Mouse (Mus musculus) layer of hippocampus, adult 18-20 months (tissue): Measurements from ENCODE around the gene B4galt3. TPM values are rescaled to one million over a fixed set of nuclear protein-coding genes. Genes with fewer than 3 reads are reported as not detected.

Experiments used
- DNase-seq, 2 experiments: peaks; one replicate each; pipeline ENCODE4 v3.0.0; 2022; ENCODE audit warnings: low spot score in 2 of 2
- total RNA-seq, 2 experiments: library from RNA; stranded (reverse); gene quantifications; 2 replicates each; pipeline ENCODE4 v1.2.3; 2021

Gene B4galt3
- total RNA-seq, 2 experiments from 2014 or later, result 71.0 to 71.4 TPM

DNA sequence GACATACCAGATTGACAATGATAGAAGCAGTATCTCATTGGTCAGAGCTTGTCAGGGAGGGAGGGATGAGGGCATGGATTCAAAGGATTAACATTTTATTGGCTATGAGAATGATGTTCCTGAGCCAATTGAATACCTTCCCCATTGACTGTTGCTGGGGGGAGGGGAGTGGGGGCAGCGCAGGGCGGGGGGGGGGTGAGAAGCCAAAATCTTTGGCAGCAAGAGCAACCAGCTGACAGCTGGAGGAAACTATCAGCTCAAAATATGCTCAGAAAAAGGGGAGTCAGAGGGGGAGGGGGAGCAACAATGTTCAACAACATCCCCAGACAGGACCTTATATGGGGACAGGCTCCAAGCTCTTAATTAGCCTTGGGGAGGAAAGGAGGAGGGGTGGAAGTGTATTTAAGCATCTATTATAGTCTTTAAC, 6.9 kb upstream of the B4galt3 start:
- DNase-seq, result peak; percentile 48 to 73

DNA sequence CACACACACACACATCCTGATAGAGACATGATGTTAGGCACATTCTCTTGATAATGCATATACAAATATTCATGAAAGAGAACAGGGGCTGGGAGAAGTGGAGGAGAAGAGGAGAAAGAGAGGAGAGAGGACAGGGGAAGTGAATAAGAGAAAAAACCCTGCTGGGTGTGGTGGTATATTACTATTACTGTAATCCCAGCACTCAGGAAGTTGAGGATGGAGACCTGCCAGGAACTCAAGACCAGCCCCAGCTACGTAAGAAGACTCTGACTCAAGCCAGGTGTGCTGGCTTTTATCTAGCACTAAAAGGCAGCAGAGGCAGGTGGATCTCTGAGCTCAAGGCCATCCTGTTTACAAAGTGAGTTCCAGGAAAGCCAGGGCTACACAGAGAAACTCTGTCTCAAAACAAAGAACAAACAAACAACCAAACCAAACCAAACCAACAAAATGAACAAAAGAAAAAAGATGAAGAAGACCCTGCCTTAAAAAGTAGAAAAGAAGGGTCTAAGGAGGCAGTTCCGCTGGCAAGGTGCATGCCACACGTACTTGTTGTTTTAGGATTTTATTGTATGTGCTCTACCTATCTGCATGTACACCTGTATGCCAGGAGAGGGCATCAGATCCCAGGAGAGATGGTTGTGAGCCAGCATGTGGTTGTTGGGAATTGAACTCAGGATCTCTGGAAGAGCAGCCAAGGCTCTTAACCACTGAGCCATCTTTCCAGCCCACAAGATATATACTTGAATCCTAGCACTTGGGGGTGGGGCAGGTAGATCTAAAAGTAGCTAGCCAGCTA, 6.3 kb upstream of the B4galt3 start:
- DNase-seq, result no peak

DNA sequence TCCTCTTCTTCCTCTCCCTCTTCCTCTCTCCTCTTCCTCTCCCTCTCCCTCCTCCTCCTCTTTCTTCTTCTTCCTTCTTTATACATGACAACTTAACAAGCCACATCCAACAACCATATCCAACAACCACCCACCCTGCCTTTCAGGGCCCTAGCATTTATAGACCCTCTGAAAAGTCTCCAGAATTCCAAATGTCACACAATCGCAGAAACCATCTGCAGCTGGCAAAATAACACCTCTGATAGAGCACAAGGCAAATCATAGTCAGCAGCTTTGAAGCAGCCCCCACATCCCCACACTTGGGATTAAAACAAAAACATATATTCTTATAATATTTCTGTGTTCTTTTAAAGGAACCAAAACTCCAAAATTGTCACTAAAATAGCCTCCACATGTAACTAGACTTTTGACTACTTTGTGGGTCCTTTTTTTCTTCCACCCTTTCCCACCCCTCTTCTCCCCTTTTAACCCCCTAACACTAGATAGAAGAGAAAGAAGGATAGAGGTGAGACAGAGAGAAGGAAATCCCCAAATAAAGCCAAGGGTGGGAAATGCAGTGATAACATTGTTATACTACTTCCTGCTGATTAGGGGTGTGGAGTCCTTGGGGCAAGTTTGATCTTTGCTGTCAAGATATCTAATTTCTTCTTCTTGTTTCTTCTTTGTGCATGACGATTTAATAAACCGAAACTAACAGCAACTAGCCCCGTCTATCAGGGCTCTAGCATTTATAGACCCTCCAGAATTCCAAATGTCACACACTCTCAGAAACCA, 4.0 kb upstream of the B4galt3 start:
- DNase-seq, result no peak

DNA sequence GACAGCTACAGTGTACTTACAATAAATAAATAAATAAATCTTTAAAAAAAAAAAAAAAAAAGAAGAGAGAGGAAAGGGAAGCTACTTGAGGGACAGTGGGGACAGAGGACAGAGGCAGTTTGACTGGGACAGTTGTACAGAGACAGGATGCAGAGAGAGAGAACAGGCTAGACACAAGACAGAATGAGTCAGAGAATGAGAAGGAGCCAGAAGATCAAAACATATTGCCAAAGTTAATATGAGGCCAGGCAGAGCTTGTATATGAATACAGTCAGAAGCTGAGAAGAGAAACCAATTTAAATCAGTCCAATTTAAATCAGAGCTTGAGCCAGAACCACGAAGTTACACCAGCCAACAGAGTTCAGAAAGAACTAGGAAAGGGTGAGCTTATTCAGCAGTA, 1.8 kb upstream of the B4galt3 start:
- DNase-seq, result no peak

DNA sequence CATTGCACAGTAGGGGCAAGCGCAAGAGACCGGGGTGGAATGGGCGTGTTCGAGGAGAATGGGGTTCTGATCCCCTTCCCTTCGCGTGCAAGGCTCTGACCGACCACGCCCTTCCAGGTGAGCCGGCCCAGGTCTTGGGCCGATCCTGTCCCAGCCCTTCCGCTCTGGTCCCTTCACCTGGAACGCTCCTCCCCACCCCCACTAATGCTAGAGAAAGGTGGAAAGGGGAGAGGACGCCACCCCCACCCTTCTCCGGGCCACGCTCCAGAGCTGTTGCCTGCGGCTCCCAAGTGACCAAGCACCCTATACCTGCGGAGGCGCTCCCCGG, 409 bp downstream of the B4galt3 start:
- no peak for DNase-seq

DNA sequence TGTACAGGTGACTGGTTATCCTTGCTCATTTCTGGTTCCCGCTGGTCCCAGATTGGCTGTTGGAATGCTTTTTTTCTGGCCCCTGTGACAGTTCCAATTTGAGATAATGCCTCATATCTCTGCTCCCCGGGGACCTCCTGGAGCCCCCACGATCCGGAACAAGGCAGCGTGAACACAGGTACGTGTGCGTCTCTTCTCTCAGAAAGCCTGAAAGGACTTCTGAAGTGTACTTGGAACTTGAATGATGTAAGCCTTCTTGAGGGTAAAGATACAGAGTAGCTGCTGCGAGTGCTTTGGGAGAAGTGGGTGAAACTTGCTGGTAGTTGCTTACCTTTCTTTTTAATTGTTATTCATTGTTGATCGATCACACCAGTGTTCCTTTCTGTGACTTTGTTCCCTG, 1.1 kb downstream of the B4galt3 start:
- DNase-seq, result no peak

DNA sequence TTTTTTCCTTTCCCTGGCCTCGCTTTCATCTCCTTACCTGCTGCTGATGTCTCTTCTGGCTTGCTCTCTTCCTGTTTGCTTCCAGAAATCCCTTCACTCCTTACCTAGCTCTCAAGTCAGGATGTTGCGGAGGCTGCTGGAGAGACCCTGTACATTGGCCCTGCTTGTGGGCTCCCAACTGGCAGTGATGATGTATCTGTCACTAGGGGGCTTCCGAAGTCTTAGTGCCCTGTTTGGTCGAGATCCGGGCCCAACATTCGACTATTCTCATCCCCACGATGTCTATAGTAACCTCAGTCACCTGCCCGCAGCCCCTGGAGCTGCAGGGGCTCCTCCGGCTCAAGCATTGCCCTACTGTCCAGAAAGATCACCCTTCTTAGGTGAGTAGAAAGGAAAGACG, 1.5 kb downstream of the B4galt3 start:
- no peak for DNase-seq

DNA sequence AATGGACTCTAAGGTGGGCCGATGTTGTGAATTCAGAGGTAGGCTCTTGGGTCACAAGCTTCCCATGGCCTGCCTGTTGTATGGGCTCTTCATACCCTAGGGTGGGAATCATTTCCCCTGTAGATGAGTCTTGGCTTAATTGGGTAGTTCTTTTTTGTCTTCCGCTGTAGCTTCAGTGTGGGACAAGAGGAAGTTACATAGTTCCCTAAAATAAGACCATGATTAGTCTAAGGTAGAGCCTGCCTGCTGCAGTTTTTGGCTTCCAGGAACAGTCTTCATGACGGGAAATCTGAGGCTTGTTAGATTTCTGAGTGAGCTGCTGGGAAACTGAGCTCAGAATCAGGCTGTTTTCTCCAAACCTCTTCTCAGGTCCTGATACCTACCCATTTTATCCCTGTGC, 2.0 kb downstream of the B4galt3 start:
- DNase-seq, result no peak

DNA sequence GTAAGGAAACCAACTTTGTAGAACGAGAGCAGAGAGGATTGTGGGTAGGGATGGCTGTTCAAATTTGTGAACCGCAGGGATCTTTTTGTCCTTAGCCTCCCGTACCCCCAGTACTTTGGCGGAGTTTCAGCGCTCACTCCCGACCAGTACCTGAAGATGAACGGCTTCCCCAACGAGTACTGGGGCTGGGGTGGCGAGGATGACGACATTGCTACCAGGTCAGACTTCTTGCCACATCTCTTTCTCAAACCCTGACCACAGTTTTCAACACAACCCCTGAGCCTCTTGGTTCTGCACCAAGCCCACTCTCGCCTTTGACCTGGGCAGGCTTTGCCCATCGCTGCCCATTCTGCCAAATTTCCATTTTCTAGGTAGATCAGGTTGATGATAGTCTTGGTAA, 4.0 kb downstream of the B4galt3 start:
- DNase-seq, result no peak

DNA sequence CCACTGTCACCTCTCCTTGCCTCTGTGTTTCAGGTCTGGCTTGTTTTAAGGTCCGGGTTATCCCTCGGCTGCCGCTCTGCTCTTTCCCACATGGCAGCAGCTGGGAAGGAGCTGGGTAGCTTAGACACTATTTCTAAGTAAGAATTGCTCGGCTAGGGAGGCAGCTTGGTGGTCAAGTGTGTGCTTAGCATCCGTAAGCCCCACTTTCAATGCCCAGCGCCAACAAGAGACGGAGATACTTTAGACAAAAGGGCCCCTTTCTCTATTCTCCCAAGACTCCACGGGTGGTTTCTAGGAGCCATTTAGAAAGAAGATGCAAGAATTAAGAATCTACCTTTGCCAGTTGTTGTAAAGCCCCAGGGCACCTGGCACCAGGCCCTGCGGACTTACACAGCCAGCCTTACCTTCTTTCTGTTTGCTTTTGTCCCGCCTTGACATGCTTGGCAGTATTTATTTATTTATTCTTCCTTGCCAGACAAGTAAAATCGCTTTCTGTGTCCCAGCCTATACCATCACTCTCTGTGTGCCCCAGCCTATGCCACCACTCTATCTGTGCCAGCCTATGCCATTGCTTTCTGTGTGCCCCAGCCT, 5.1 kb downstream of the B4galt3 start:
- DNase-seq, result no peak

DNA sequence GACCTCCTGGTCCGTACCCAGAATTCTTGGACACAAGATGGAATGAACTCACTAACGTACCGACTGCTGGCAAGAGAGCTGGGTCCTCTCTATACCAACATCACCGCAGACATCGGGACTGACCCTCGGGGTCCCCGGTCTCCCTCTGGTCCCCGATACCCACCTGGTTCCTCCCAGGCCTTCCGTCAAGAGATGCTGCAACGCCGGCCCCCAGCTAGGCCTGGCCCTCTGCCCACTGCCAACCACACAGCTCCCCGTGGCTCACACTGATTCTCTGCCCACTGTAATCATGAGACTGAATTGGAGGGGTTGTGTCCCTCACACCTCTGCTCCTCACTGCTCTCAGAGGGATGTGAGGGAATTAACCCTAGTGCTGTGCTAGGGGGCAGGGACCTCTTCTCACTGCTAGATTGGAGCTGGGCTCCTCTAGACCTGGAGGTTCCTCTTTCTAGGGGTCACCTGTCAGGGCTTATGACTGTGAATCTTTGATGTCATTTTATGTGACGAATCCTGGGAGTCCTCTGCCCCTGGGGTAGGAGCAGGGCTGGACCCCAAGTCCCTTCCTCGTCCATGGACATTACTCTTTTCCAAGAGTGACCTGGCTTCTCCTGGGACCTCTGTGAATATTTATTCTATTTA, 6.1 kb downstream of the B4galt3 start:
- DNase-seq, result no peak

DNA sequence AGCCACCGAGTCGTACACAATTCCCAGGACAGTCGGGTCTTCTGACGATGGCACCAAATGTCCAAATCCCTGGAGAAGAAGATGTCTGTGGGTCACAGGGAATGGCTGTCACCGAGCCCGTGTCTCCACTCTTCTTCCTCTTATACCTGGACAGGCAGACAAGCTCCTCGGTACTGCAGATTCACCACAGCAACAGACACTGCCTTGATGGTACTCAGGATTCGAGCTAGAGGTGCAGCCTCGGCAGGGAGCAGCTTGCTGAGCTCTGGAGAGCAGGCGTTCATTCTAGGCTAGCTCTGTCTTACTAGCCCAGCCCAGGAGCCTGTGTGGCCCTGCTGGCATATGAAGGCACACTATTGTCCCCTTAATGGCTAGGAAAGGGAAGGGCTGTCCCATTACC, 7.6 kb downstream of the B4galt3 start:
- DNase-seq, result no peak

DNA sequence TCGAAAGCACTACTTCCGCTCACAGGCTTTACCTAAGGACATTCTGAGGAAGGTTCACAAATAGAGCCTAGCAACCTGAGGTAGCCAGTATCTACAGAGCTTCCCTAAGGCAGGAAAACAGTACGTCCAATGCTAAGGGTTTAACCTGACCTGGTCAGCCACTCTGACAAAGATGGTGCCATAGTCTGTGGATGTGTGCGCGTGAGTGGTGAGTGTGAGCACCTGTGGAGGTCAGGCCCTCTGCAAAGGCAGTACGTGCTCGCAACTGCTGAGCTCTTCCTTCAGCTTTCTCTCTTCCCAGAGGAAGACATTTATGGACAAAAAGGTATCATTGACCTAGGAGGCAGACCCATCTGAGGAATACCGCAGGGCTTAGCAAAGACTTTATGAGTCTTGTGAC, 8.3 kb downstream of the B4galt3 start:
- no peak for DNase-seq

DNA sequence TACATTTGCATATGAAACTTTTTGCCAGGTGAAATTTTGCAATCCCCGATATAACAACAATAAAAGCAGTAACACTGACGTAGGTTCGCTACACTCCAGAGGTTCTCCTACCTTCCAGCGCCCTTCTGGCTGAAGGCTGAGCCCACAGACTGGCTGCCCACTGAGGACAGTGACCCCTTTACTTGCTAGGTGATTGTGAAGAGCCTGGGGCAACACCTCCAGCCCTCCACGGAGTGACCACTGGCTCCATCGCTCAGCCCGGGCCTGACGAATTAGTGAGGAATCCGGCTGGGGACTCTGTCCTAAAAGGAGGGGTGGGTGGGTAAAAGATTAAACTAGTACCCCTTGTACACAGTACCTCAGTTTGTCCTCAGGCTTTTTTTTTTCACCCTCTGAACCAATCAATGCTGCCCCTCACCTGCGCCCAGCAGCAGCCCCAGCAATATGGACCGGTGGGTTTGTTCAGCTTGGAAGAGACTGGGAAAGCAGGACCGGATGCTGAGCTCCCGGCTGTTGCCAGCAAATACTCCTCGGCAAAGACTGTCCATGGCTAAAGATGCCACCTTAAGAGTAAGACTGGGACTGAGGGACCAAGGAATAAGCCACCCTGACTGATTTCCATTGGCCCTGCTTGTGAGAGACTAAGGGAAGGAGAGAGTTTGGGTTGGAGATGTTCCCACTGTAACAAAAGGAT, 9.0 kb downstream of the B4galt3 start:
- no peak for DNase-seq

DNA sequence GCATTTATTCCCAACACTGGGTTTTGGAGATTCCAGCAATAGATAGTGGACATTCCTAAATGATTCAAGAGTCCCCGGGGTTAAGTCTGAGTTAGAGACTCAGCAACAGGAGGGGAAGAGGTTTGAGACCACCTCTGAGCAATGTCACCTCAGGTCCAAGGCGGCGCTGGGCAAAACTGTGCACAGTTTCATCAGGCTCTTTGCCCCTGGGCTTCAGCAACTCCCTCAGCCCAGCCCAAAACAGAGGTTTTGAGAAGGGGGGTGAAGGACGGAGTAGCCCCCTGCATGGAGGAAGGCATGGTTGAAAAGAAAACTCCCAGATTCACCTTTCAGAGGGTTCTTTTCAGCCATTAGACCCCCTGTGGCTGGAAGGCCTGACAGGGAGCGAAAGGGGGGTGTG, 9.6 kb downstream of the B4galt3 start:
- no peak for DNase-seq

DNA sequence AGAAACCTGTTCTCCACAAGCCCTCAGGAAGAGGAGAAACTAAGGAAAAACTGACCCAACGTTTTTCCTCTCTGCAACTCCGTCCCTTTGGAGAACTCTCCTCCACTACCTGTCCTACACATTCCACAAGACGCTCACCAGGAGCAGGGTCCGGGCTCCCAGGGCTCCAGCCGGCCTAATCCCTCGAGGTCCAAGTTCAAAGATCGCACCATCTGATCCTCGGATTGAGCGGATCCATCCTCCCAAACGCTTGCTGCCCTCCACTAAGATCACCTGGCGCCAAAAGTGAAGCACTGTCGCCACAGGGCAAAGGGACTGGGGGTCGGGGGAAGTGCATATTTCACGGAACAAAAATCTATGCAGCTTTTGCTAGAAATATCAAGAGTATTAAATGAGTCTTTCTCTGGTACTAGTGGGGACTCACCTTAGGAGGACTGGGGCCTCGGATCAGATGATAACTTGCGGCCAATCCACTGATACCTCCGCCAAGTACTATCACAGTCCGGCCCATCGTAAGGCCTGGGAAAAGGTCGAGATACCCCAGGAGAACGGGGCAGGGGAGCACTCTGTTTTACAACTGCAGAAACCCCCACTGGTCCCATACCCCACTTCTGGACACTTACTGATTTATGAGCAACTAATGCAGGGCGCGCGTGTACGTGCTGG, 10.3 kb downstream of the B4galt3 start:
- no peak for DNase-seq

DNA sequence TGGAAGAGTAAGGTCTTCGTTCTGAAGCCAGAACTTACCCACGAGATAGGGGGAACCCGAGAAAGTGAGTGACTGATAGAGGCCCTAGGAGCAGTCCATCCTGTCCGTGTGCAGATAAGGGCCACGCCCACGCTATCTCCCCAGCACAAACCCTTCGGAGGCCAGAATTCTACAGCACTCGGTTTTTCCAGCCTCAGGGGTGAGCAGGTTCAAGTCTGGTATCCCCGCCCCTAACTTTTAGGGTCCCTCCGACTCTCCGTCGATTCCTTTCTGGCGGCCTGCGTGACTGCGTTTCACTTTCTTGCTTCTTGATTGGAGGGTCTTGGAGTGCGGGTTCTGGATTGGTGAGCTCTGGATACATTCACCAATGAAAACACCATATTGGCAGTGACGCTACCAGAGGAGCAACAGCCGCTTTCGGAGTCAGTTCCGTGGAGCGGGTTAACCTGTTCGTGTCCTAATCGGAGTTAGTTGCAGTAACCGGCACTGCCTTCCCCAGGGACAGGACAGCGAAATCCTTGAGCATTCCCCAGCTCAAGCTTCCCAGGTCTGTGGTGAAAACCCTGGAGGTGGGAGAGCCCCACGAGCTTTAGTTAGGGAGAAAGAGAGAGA, 10.9 kb downstream of the B4galt3 start, which contains the start of gene Ppox:
Gene Ppox (minus strand): TSS at position 271 of the 612 bp plus-strand sequence.
- DNase-seq, result peak; percentile 94 to 97

DNA sequence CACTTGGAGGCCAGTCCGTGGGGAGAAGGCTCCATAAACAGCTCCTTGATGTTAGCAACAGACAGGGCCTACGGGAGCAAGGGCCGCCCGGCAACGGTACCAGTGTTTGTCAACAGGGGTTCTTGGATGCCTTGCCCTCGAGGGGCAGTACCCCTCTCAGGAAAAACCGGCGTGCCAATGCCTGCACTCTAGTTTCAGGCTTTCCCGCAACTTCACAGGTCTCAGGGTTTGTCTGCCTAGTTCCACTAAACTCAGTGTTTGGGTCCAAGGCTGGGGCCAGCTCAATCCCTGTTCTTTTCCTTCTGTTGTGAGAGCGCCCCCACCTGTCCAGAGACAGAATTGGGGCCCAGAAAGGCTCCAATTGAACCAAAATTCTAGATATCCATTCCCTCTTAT, 11.4 kb downstream of the B4galt3 start:
- peak; percentile 67 to 87 for DNase-seq

DNA sequence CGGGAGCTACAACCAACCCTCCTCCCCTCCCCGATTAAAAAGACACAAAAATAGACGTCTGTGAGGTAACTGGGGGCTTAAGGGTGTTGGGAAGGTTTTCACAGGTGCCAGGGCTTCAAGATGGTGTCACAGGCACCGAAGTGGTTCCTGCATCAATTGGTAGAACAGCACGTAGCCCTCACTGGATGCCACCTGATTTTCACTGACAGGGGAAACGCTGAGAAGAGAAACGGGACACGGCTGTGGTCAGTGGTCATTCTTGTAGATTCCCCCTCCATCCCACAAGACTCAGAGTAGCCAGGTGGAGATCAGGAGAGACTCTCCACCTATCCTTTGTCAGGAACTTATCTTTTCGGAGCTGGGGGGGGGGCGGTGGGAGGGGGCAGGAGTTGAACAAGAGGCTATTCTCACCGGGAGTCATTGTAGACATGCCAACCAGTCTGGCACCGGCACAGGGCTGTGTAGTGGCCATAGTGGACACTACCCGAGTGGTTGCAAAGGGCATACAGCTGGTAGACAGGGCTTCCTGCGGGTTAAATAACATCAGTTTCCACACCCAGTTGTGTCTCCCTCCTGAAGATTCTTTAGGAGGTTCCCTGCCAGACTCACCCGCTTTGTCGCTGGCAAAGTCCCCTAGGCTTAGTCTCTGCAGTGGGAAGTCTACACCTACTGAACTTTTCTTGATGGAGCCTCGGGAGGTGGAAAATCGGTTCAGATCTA, 12.1 kb downstream of the B4galt3 start:
- peak in 1 of 2 experiments; percentile 2 for DNase-seq
